Mouse (Mus musculus) cerebellum, adult 2 months (tissue): ENCODE measurements around the gene Fam174b.

Experiments
- CTCF ChIP-seq: fragments of 200-500 bp; IDR thresholded peaks from 2 replicates; pipeline ENCODE4 v1.5.1; 2011; ENCODE audit warnings: low read depth, mild to moderate bottlenecking, control low read depth, low read length, moderate library complexity, borderline replicate concordance; ENCODE audit not compliant: insufficient read depth
- POLR2A ChIP-seq: fragments of 200-500 bp; IDR thresholded peaks from 2 replicates; pipeline ENCODE4 v1.6.1; 2011; ENCODE audit warnings: low read length, control low read depth, borderline replicate concordance; ENCODE audit not compliant: insufficient read depth

GRCm38 (mm10) chr7:73819366-73819765 is 79.3 kb downstream of the Fam174b start:
- TF ChIP-seq CTCF (no peak), POLR2A (no peak)
